Mouse (Mus musculus) CD4-positive, CD25-positive, alpha-beta regulatory T cell, adult 4 months (primary cell): Measurements from ENCODE around the gene Basp1. TPM values are rescaled to one million over a fixed set of nuclear protein-coding genes. Genes with fewer than 3 reads are reported as not detected.

Experiments used
- ATAC-seq: one replicate; pipeline ENCODE4 v1.8.0; 2017
- polyA plus RNA-seq, 2 experiments: library from polyadenylated mRNA; unstranded; fragments of 100-300 nt; shearing (Covaris generic); gene quantifications; one replicate each; pipeline ENCODE4 v1.2.1; 2017

The Basp1 gene
- polyA plus RNA-seq, 2 experiments from 2014 or later, result 0.33 to 0.50 TPM

- ATAC-seq, result no peak
Measured at GRCm38 (mm10) chr15:25363636-25364035, 49.9 kb downstream of the Basp1 start.

GRCm38 (mm10) chr15:25360825-25361224 lies 52.7 kb downstream of the Basp1 start:
- ATAC-seq, result no peak

- no peak for ATAC-seq
Measured at GRCm38 (mm10) chr15:25358680-25359097, 54.9 kb downstream of the Basp1 start.

- no peak for ATAC-seq
Measured at GRCm38 (mm10) chr15:25355339-25355738, 58.2 kb downstream of the Basp1 start.

- no peak for ATAC-seq
Measured at GRCm38 (mm10) chr15:25354738-25355137, 58.8 kb downstream of the Basp1 start.

- ATAC-seq, result no peak
Measured at GRCm38 (mm10) chr15:25353498-25353897, 60.1 kb downstream of the Basp1 start.

GRCm38 (mm10) chr15:25343263-25343662 lies 70.3 kb downstream of the Basp1 start:
- ATAC-seq, result no peak

- no peak for ATAC-seq
Measured at GRCm38 (mm10) chr15:25335277-25335676, 78.3 kb downstream of the Basp1 start.

GRCm38 (mm10) chr15:25331877-25332445 lies 81.6 kb downstream of the Basp1 start:
- ATAC-seq, result no peak

- no peak for ATAC-seq
Measured at GRCm38 (mm10) chr15:25330946-25331345, 82.6 kb downstream of the Basp1 start.

- no peak for ATAC-seq
Measured at GRCm38 (mm10) chr15:25322601-25323000, 91.0 kb downstream of the Basp1 start.

- ATAC-seq, result no peak
Measured at GRCm38 (mm10) chr15:25322111-25322510, 91.5 kb downstream of the Basp1 start.

- ATAC-seq, result no peak
Measured at GRCm38 (mm10) chr15:25321636-25322035, 91.9 kb downstream of the Basp1 start.

GRCm38 (mm10) chr15:25314471-25314870 lies 99.1 kb downstream of the Basp1 start:
- ATAC-seq, result no peak

Other genes with a start within 250 kb of the Basp1 start
- gene Myo10, start 208.8 kb upstream of the Basp1 start, polyA plus RNA-seq, result under 1 TPM; 0.30 to 0.75 TPM